Mouse (Mus musculus) myocyte (in vitro differentiated cells): ENCODE data around the gene Pnkd.

Experiments
- TCF12 ChIP-seq: IDR thresholded peaks from one replicate; pipeline ENCODE4 v1.6.1; 2011; ENCODE audit warnings: mild to moderate bottlenecking, control low read depth; ENCODE audit not compliant: poor library complexity, insufficient read depth, severe bottlenecking
- USF1 ChIP-seq: IDR thresholded peaks from one replicate; pipeline ENCODE4 v1.6.1; 2011; ENCODE audit warnings: low read depth, mild to moderate bottlenecking, control low read depth, moderate library complexity

GRCm38 (mm10) chr1:74376396-74376795, 91.7 kb downstream of the Pnkd start:
- no peak for TF ChIP-seq TCF12
- TF ChIP-seq USF1, result peak; percentile 4
